Mouse (Mus musculus) gastrocnemius, postnatal 14 days (tissue): Measurements from ENCODE around the gene Tbc1d17. TPM values are rescaled to one million over a fixed set of nuclear protein-coding genes. Genes with fewer than 3 reads are reported as not detected.

Source experiments
- DNase-seq: peaks from one replicate; pipeline ENCODE4 v3.0.0; 2021; ENCODE audit warnings: mixed read lengths
- intact Hi-C: fragments of 180-260 bp; cut with DNase I; formaldehyde crosslinking; loops from one replicate; pipeline ENCODE4 v1.15.1; 2025; ENCODE audit warnings: low total_unique reads
- microRNA-seq, 2 experiments: library from miRNA; unstranded; fragments of <30 nt; microRNA quantifications; one replicate each; pipeline ENCODE4 v1.2.0; 2021
- total RNA-seq, 2 experiments: library from RNA; stranded (reverse); gene quantifications; 2 replicates each; pipeline ENCODE4 v1.2.3; 2021

Gene Tbc1d17
- total RNA-seq, 2 experiments from 2014 or later = 28.2 to 38.9 TPM

- no peak for DNase-seq
- intact Hi-C loops = loop anchor here (10.0 kb wide), 1 partner anchor 50 kb away; no protein-coding TSS in a partner anchor
Observed at GRCm38 (mm10) chr7:44814952-44815553, 33.8 kb downstream of the Tbc1d17 start.

- DNase-seq = no peak
- intact Hi-C loops = loop anchor here (10.0 kb wide), 1 partner anchor 50 kb away; no protein-coding TSS in a partner anchor
Observed at GRCm38 (mm10) chr7:44814423-44814822, 34.5 kb downstream of the Tbc1d17 start.

- DNase-seq = no peak
- intact Hi-C loops = loop anchor here (10.0 kb wide), 1 partner anchor 49 kb away; no protein-coding TSS in a partner anchor
Observed at GRCm38 (mm10) chr7:44813985-44814384, 34.9 kb downstream of the Tbc1d17 start.

DNA sequence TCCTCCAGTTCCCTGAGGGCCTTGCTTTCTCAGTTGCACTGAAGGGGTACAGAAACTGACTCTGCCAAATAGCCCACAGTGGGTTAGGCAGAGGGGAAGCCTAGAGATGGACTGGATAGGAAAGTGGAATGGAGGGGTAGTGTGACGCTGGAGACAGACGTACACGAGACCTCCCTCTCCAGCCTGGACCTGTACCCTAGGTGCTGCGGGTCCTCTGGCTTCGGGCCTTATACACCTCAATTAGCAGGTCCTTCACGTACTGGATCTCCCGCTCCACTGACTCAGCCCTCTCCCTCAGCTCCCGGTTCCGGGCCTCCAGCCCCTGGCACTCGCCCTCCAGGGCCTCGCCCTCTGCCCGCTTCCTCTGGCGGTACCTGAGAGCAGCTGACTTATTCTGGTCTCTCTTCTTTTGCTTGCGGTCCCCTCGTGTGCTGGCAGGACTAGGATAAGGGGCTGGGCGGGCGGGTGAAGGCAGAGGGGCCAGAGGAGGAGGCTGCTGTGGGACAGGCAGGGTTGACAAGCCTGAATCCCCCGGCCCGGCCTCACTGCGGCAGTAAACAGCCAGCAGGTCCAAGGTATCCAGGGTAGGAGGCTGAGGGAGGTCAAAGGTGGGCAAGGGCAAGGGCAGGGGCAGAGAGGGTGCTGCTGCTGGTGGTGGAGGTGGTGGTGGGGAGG lies 36.1 kb downstream of the Tbc1d17 start:
- intact Hi-C loops = loop anchor here (10.0 kb wide), 1 partner anchor 48 kb away; no protein-coding TSS in a partner anchor

GRCm38 (mm10) chr7:44810819-44811557 lies 37.9 kb downstream of the Tbc1d17 start:
- intact Hi-C loops = loop anchor here (10.0 kb wide), 1 partner anchor 46 kb away; no protein-coding TSS in a partner anchor
- no peak for DNase-seq

More for the DNA sequence above, 36.1 kb downstream of the Tbc1d17 start:
- no peak for DNase-seq

DNA sequence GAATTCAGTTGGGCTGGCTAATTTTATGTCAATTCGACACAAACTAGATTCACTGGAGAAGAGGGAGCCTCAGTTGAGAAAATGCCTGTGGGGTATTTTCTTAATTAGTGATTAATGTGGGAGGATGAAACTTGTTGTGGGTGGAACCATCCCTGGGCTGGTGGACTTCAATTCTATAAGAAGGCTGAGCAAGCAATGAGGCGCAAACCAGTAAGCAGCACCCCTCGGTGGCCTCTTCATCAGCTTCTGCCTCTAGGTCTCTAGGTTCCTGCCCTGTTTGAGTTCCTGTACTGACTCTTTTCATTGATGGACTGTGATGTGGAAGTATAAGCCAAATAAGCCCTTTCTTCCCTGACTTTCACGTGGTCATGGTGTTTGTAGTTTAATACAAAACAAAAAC lies 38.5 kb downstream of the Tbc1d17 start:
- intact Hi-C loops = loop anchor here (10.0 kb wide), 1 partner anchor 46 kb away; no protein-coding TSS in a partner anchor
- no peak for DNase-seq

DNA sequence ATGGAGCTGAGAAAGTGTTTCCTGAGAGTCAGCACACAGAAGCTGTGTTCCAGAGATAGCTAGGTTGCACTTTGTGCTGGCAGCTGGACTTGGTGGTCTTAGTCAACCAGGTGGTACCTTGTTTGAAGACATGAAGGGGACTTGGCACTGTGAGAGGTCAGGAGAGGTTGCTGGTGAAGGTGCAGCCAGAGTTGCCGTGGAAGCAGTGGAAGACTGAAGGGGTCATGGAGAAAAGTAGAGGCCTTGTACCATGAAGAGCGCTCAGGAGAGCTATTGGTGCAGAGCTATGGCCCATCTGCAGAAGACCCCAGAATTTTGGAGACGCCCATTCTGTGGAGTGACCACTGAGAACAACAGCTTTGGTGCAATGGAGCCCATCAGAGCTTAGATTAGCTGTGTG lies 39.4 kb downstream of the Tbc1d17 start:
- no peak for DNase-seq
- intact Hi-C loops = no loop called here

DNA sequence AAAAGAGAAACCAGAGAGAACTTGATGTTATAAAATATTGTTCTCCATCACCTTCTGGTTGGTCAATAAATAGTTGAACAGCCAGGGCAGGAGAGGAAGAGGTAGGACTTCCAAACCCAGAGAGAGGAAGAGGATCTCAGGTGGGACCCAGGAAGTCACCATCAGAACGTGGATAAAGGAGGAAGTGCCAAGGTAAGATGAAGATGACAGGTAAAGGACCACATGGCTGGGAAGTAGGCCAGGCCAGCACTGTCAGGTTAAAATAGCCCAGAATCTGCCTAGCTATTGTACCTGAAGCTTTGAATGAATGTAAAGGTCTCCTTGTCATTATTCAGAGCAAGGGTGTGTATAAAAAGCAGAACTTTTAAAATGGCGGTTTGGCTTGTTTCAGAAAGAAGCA lies 40.0 kb downstream of the Tbc1d17 start:
- DNase-seq = no peak
- intact Hi-C loops = no loop called here

DNA sequence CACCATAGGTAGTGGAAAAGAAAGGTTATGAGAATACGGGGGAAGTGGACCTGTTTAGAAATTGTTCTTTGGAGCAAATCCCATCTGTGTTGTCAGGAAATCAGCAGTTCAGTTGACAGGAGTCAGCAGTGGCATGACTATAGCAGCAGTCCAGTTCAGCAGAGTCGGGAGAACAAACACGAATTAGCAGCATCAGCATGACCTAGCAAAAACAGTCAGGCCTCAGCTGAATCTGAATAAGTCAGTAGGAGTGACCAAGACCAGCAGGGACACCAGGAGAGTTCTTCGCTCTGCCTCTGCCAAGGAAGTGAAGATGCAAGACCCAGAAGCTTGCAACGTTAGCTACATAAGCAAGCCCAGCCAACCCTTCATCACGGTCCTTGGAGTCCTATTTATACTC lies 56.1 kb downstream of the Tbc1d17 start:
- intact Hi-C loops = no loop called here
- no peak for DNase-seq

DNA sequence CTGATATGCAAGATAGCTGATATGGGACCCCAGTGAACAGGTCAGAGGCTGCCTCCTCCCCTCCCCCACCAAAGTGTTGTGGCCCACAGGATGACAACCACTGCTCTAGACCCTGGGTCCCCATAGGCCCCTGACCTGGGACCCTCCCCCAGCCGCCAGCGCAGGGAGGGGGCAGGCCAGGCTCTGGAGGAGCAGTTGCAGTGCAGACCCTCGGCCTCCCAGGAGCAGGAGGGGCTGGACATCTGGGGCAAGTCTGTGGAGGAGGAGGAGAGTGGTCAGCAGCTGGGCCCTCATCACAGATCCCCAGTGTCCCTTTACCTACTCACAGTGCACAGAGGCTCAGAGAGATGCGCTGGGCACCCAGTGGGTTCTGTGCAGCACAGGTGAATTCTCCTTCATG lies 58.8 kb downstream of the Tbc1d17 start:
- intact Hi-C loops = no loop called here
- no peak for DNase-seq

GRCm38 (mm10) chr7:44789531-44789930 lies 59.3 kb downstream of the Tbc1d17 start:
- intact Hi-C loops = no loop called here
- DNase-seq = no peak

Small RNA genes lying within 50 kb of the gene (microRNA-seq; reads per million reads assigned to microRNA genes)
- 0 reads per million in 2 experiments for gene Mir707

Other genes starting within 250 kb of the Tbc1d17 start
- 10 to 100 TPM; 20.6 to 24.4 TPM for gene Myh14, start 178.2 kb downstream of the Tbc1d17 start, total RNA-seq
- gene Izumo2, start 140.3 kb downstream of the Tbc1d17 start, total RNA-seq = not detected
- gene Vrk3, start 100.7 kb downstream of the Tbc1d17 start, total RNA-seq = 10 to 100 TPM; 14.5 to 16.2 TPM
- gene Zfp473, start 98.0 kb downstream of the Tbc1d17 start, total RNA-seq = under 1 TPM in 1 of 2 experiments, not detected in 1; 0.16 TPM
- gene Nup62, start 33.0 kb downstream of the Tbc1d17 start, total RNA-seq = 10 to 100 TPM; 21.2 to 28.1 TPM
- 1 to 10 TPM; 2.3 to 2.6 TPM for gene Il4i1, start 32.7 kb downstream of the Tbc1d17 start, total RNA-seq
- 10 to 100 TPM; 54.5 to 62.2 TPM for gene Atf5, start 32.4 kb downstream of the Tbc1d17 start, total RNA-seq
- gene Akt1s1, start 88 bp downstream of the Tbc1d17 start, total RNA-seq = 10 to 100 TPM; 85.9 to 86.7 TPM
- 10 to 100 TPM; 15.1 to 16.6 TPM for gene Pnkp, start 8.1 kb upstream of the Tbc1d17 start, total RNA-seq
- gene Ptov1, start 20.7 kb upstream of the Tbc1d17 start, total RNA-seq = 100 to 1,000 TPM; 161 to 167 TPM
- 10 to 100 TPM; 48.0 to 49.7 TPM for gene Med25, start 43.6 kb upstream of the Tbc1d17 start, total RNA-seq
- gene Fuz, start 47.0 kb upstream of the Tbc1d17 start, total RNA-seq = 10 to 100 TPM; 18.8 to 23.4 TPM
- 10 to 100 TPM; 55.4 to 60.8 TPM for gene Ap2a1, start 80.4 kb upstream of the Tbc1d17 start, total RNA-seq
- gene Tsks, start 94.1 kb upstream of the Tbc1d17 start, total RNA-seq = not detected
- 1 to 10 TPM; 2.3 to 2.7 TPM for gene Cpt1c, start 125.8 kb upstream of the Tbc1d17 start, total RNA-seq
- gene Prmt1, start 137.5 kb upstream of the Tbc1d17 start, total RNA-seq = 100 to 1,000 TPM; 144 to 227 TPM
- gene Irf3, start 148.6 kb upstream of the Tbc1d17 start, total RNA-seq = 10 to 100 TPM; 20.0 to 22.2 TPM
- 10 to 100 TPM in 1 of 2 experiments, 1 to 10 TPM in 1; 10.0 to 10.6 TPM for gene Bcl2l12, start 149.6 kb upstream of the Tbc1d17 start, total RNA-seq
- 10 to 100 TPM; 35.6 to 40.1 TPM for gene Scaf1, start 167.3 kb upstream of the Tbc1d17 start, total RNA-seq
- gene Rras, start 168.9 kb upstream of the Tbc1d17 start, total RNA-seq = 10 to 100 TPM; 43.1 to 53.1 TPM
- 10 to 100 TPM; 17.9 to 29.6 TPM for gene Prr12, start 203.8 kb upstream of the Tbc1d17 start, total RNA-seq
- gene Nosip, start 213.3 kb upstream of the Tbc1d17 start, total RNA-seq = 10 to 100 TPM; 34.3 to 35.2 TPM
- 1 to 10 TPM; 7.2 to 7.6 TPM for gene Prrg2, start 213.6 kb upstream of the Tbc1d17 start, total RNA-seq
- gene Rcn3, start 243.1 kb upstream of the Tbc1d17 start, total RNA-seq = 10 to 100 TPM; 57.2 to 80.5 TPM